9 mouse cellular contexts compared by ENCODE assay signal in genomic region chrX:11999951-12000350, GRCm38 (mm10).
A peak's percentile ranks its signal among the peaks of the same experiment; 100 is the strongest.
DNase-seq lines count a peak whose midpoint lies in the region; ATAC-seq and TF ChIP-seq lines count a peak whose summit lies in the region.
"Had no signal": no experiment of that assay in that cellular context is flagged by ENCODE, and none has a peak within 500 bp of the region (broad histone marks: within the 10 kb centered on the region; RNA-seq: fewer than 3 reads in every experiment).

No protein-coding gene starts in this region.

- no peak overlapping the region for H3K4me3 ChIP-seq in heart, embryonic 13.5 days
- no peak overlapping the region for H3K4me3 ChIP-seq in hindbrain, embryonic 12.5 days
- H3K4me3 ChIP-seq in midbrain, embryonic 12.5 days: no peak overlapping the region

- no peak for TF ChIP-seq POLR2A in brain, embryonic 14.5 days (IDR thresholded peaks at IDR 0.05; ENCODE audit: borderline replicate concordance, extremely low read depth, insufficient read depth, insufficient read length, poor library complexity, severe bottlenecking)

- peaks cover 38% of the 10 kb centered on the region for H3K4me1 ChIP-seq in heart, embryonic 13.5 days
- peaks cover 54% of the 10 kb centered on the region for H3K4me1 ChIP-seq in hindbrain, embryonic 12.5 days
- H3K4me1 ChIP-seq in midbrain, embryonic 12.5 days: peaks cover 37% of the 10 kb centered on the region

- TF ChIP-seq CTCF in brain, embryonic 14.5 days (IDR thresholded peaks at IDR 0.05; ENCODE audit: borderline replicate concordance, extremely low read depth, insufficient read depth, insufficient read length): peak; percentile 24; the same call in 1 of the 2 replicates

- 17% methylated on average over 19 of the region's 19 CpGs for WGBS in heart, embryonic 13.5 days
- WGBS in hindbrain, embryonic 12.5 days: 7% methylated on average over 19 of the region's 19 CpGs
- WGBS in midbrain, embryonic 12.5 days: 8% methylated on average over 19 of the region's 19 CpGs

- no peak for ATAC-seq in heart, embryonic 13.5 days (ENCODE audit: extremely low read depth, insufficient number of reproducible peaks, low FRiP score, low TSS enrichment)
- ATAC-seq in hindbrain, embryonic 12.5 days (ENCODE audit: low FRiP score): no peak
- no peak for ATAC-seq in midbrain, embryonic 12.5 days (ENCODE audit: low FRiP score, low read depth)

- H3K27me3 ChIP-seq in heart, embryonic 13.5 days (replicated peaks): peaks cover 85% of the 10 kb centered on the region
- peaks cover 94% of the 10 kb centered on the region for H3K27me3 ChIP-seq in hindbrain, embryonic 12.5 days
- peaks cover 97% of the 10 kb centered on the region for H3K27me3 ChIP-seq in midbrain, embryonic 12.5 days

- no peak overlapping the region for H3K9ac ChIP-seq in heart, embryonic 13.5 days
- no peak overlapping the region for H3K9ac ChIP-seq in hindbrain, embryonic 12.5 days
- no peak overlapping the region for H3K9ac ChIP-seq in midbrain, embryonic 12.5 days (replicated peaks)

- H3K9me3 ChIP-seq in heart, embryonic 13.5 days: no peaks in the 10 kb centered on the region
- H3K9me3 ChIP-seq in hindbrain, embryonic 12.5 days (replicated peaks): no peaks in the 10 kb centered on the region
- no peaks in the 10 kb centered on the region for H3K9me3 ChIP-seq in midbrain, embryonic 12.5 days

- H3K36me3 ChIP-seq in heart, embryonic 13.5 days: no peaks in the 10 kb centered on the region
- no peaks in the 10 kb centered on the region for H3K36me3 ChIP-seq in hindbrain, embryonic 12.5 days
- H3K36me3 ChIP-seq in midbrain, embryonic 12.5 days: no peaks in the 10 kb centered on the region

- DNase-seq in heart, adult 9 months (ENCODE audit: low spot score in 2 of 2): no peak
- DNase-seq in brain, embryonic 14.5 days (ENCODE audit: low read depth): peak; percentile 69
- no peak for DNase-seq in gastrocnemius, adult 8-10 months (ENCODE audit: low spot score in 2 of 2)
- DNase-seq in right cerebral cortex, postnatal 14 days: no peak
- no peak for DNase-seq in ovary, adult 18-20 months (ENCODE audit: low spot score)
- DNase-seq: adrenal gland, adult 2 months had no signal

- no peak overlapping the region for H3K27ac ChIP-seq in heart, embryonic 13.5 days (replicated peaks)
- H3K27ac ChIP-seq in hindbrain, embryonic 12.5 days: peak overlapping the region; percentile 80
- peak overlapping the region; percentile 76 for H3K27ac ChIP-seq in midbrain, embryonic 12.5 days (replicated peaks)

- peak overlapping the region; percentile 78 for H3K4me2 ChIP-seq in heart, embryonic 13.5 days
- H3K4me2 ChIP-seq in hindbrain, embryonic 12.5 days (replicated peaks): 0 out of 2 replicates have a peak overlapping the region, but pooled peaks have one; percentile 13
- H3K4me2 ChIP-seq in midbrain, embryonic 12.5 days (replicated peaks): peak overlapping the region; percentile 49

Comparison
In these comparisons a context has a peak if more than half of its experiments do, and no peak if none do; other contexts are left out.
1. H3K4me2 ChIP-seq: peak in every context shown above with its lines; median percentile 78 in heart, embryonic 13.5 days; 49 in midbrain, embryonic 12.5 days; 13 in hindbrain, embryonic 12.5 days.